Comparison of ENCODE assay signal across 13 mouse cellular contexts in genomic region chr5:77140861-77141260, GRCm38 (mm10).
"Had no signal": no experiment of that assay in that cellular context is flagged by ENCODE, and none has a peak within 500 bp of the region (broad histone marks: within the 10 kb centered on the region; RNA-seq: fewer than 3 reads in every experiment).

No protein-coding gene starts in this region.

- H3K4me2 ChIP-seq: midbrain, embryonic 11.5 days; midbrain, embryonic 15.5 days had no signal

- H3K27ac ChIP-seq: left cerebral cortex, adult 2 months; midbrain, embryonic 15.5 days; neural tube, embryonic 12.5 days; neural tube, embryonic 15.5 days; stomach, embryonic 15.5 days had no signal

- H3K9ac ChIP-seq: lung, embryonic 14.5 days; midbrain, embryonic 15.5 days; neural tube, embryonic 12.5 days; neural tube, embryonic 15.5 days; stomach, embryonic 15.5 days had no signal

- H3K4me3 ChIP-seq: left cerebral cortex, adult 2 months; midbrain, embryonic 15.5 days; neural tube, embryonic 12.5 days; neural tube, embryonic 15.5 days; stomach, embryonic 15.5 days had no signal

- H3K27me3 ChIP-seq: midbrain, embryonic 15.5 days; neural tube, embryonic 12.5 days; neural tube, embryonic 15.5 days; stomach, embryonic 15.5 days had no signal

- DNase-seq: kidney, adult 9 months; layer of hippocampus, postnatal 36 days; lung, embryonic 14.5 days; retina, postnatal 1 day; right cerebral cortex, postnatal 25 days had no signal

- H3K4me1 ChIP-seq: midbrain, embryonic 15.5 days; stomach, embryonic 15.5 days had no signal

- H3K9me3 ChIP-seq: midbrain, embryonic 15.5 days; neural tube, embryonic 12.5 days; neural tube, embryonic 15.5 days; stomach, embryonic 15.5 days had no signal

- ATAC-seq: hindbrain, embryonic 16.5 days; intestine, embryonic 16.5 days; midbrain, embryonic 15.5 days had no signal

- H3K36me3 ChIP-seq: midbrain, embryonic 15.5 days; neural tube, embryonic 12.5 days; neural tube, embryonic 15.5 days; stomach, embryonic 15.5 days had no signal
